Mouse (Mus musculus): ENCODE measurements at regions not wholly inside any gene's neighbourhood (a gene's known extent, or its start where the extent isn't known, plus 50 kb on each side); places are given as distances from the start of the nearest gene placed in this dataset.
A peak's percentile ranks its signal among the peaks of the same experiment; 100 is the strongest.

GRCm38 (mm10) chr11:45116702-45117101 is 499.6 kb downstream of the Ebf1 start:
- WGBS: 77% methylated on average over 1 of the region's 1 CpGs
- Histone ChIP-seq H3K9me3 (ENCODE audit: control insufficient read depth, low read length) (no peaks in the 10 kb centered on the region), H3K4me2 (replicated peaks; ENCODE audit: low read depth, low read length, severe bottlenecking) (no peak overlapping the region), H3K9ac (ENCODE audit: low read depth, low read length, severe bottlenecking) (no peak overlapping the region), H3K4me1 (ENCODE audit: control insufficient read depth, insufficient read depth, low read length) (no peaks in the 10 kb centered on the region), H3K36me3 (ENCODE audit: control insufficient read depth, insufficient read depth, low read length) (no peaks in the 10 kb centered on the region), H3K4me3 (replicated peaks; ENCODE audit: low read length) (no peak overlapping the region), H3K27me3 (ENCODE audit: control insufficient read depth, insufficient read depth, low read length) (no peaks in the 10 kb centered on the region), H3K27ac (replicated peaks; ENCODE audit: low read depth, low read length) (no peak overlapping the region)
- DNase-seq (ENCODE audit: low spot score) (no peak), ATAC-seq (ENCODE audit: low FRiP score, low read depth) (no peak)
- TF ChIP-seq POLR2A (IDR thresholded peaks at IDR 0.05; ENCODE audit: borderline replicate concordance, extremely low read depth, insufficient read depth, insufficient read length): no peak

DNA sequence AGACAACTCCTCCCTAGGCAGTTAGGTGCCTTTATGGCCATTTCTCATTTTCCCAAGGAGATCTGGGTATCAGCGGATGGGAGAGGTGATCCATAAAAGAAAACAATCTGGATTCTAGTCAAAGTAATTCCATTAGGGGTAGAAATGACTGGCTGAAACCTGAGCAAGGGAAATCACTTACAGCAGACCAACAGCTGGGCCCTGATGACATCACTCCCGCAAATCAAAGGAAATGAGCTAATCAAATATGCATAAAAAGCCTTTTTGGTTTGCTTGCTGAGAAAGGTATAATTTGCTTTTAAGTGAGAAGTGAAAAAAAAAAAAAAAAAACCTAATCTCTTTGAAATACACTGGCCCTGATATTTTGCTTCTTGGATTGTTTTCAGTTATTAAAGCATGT is 506.2 kb downstream of the Ebf1 start:
- H3K4me1 ChIP-seq (ENCODE audit: control insufficient read depth, insufficient read depth, low read length): peaks cover 5% of the 10 kb centered on the region
- DNase-seq (ENCODE audit: low spot score) (no peak), ATAC-seq (ENCODE audit: low FRiP score, low read depth) (no peak)
- no peak for TF ChIP-seq POLR2A (IDR thresholded peaks at IDR 0.05; ENCODE audit: borderline replicate concordance, extremely low read depth, insufficient read depth, insufficient read length)
- WGBS: 29% methylated on average over 2 of the region's 2 CpGs
- H3K27ac ChIP-seq (replicated peaks; ENCODE audit: low read depth, low read length): no peak overlapping the region
- no peak overlapping the region for H3K9ac ChIP-seq (ENCODE audit: low read depth, low read length, severe bottlenecking)
- no peaks in the 10 kb centered on the region for H3K27me3 ChIP-seq (ENCODE audit: control insufficient read depth, insufficient read depth, low read length)
- H3K4me2 ChIP-seq (replicated peaks; ENCODE audit: low read depth, low read length, severe bottlenecking): no peak overlapping the region
- H3K9me3 ChIP-seq (ENCODE audit: control insufficient read depth, low read length): no peaks in the 10 kb centered on the region
- no peak overlapping the region for H3K4me3 ChIP-seq (replicated peaks; ENCODE audit: low read length)
- no peaks in the 10 kb centered on the region for H3K36me3 ChIP-seq (ENCODE audit: control insufficient read depth, insufficient read depth, low read length)

DNA sequence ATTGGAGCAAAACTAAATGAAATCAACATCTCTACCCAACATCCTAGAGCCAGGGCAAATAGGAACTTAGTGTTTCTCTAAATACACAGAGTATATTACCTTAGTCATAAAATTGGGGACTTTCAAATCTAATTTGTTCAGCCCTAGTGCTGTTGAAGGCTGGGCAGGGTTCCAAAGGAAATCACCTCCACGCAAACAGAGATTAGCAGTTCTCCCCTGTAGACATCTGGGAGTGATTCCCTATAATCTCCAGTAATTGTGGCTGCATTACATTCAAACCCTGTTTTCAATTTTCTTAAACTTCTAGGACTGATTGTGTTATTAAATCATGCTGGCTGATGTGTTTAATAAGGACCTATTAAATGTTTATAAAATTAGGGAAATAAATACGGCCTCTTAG is 519.7 kb downstream of the Ebf1 start:
- Histone ChIP-seq H3K36me3 (ENCODE audit: control insufficient read depth, insufficient read depth, low read length) (no peaks in the 10 kb centered on the region), H3K27me3 (ENCODE audit: control insufficient read depth, insufficient read depth, low read length) (no peaks in the 10 kb centered on the region), H3K9ac (ENCODE audit: low read depth, low read length, severe bottlenecking) (no peak overlapping the region), H3K4me1 (ENCODE audit: control insufficient read depth, insufficient read depth, low read length) (peaks cover 38% of the 10 kb centered on the region), H3K4me2 (replicated peaks; ENCODE audit: low read depth, low read length, severe bottlenecking) (no peak overlapping the region), H3K9me3 (ENCODE audit: control insufficient read depth, low read length) (no peaks in the 10 kb centered on the region), H3K4me3 (replicated peaks; ENCODE audit: low read length) (no peak overlapping the region), H3K27ac (replicated peaks; ENCODE audit: low read depth, low read length) (no peak overlapping the region)
- TF ChIP-seq POLR2A (IDR thresholded peaks at IDR 0.05; ENCODE audit: borderline replicate concordance, extremely low read depth, insufficient read depth, insufficient read length): no peak
- ATAC-seq (ENCODE audit: low FRiP score, low read depth) (peak; percentile 69), DNase-seq (ENCODE audit: low spot score) (peak; percentile 74)
- 21% methylated on average over 2 of the region's 2 CpGs for WGBS

DNA sequence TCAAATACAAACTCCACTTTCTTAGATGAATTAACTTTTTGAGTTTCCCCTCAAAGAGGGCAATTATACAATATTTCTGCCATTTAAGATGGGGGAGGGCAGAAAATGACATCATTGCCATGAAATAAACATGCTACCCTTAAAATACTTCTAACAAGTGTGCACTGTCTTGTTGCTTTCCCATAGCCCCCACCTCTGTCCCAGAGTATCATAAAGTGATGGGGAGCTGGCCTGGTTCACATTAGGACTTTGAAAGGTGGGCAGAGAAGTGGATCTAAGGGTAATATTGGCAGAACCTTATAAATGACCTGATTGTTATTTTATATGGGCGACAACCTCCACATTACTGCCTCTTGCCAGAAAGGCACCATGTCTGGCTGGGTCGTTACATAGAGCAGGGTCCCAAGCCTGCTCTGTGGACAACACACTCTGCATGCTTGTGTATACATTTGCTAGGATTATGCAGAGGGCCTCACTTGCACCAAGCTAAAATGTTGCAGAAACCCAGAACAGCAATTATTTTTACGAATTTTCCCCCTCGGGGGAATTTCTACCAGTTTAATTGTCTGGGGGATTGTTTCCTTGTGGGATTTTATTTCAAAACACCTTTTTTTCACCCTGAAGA is 521.3 kb downstream of the Ebf1 start:
- Histone ChIP-seq H3K36me3 (ENCODE audit: control insufficient read depth, insufficient read depth, low read length) (no peaks in the 10 kb centered on the region), H3K9me3 (ENCODE audit: control insufficient read depth, low read length) (no peaks in the 10 kb centered on the region), H3K9ac (ENCODE audit: low read depth, low read length, severe bottlenecking) (no peak overlapping the region), H3K4me3 (replicated peaks; ENCODE audit: low read length) (no peak overlapping the region), H3K4me1 (ENCODE audit: control insufficient read depth, insufficient read depth, low read length) (peaks cover 38% of the 10 kb centered on the region), H3K4me2 (replicated peaks; ENCODE audit: low read depth, low read length, severe bottlenecking) (no peak overlapping the region), H3K27ac (replicated peaks; ENCODE audit: low read depth, low read length) (no peak overlapping the region), H3K27me3 (ENCODE audit: control insufficient read depth, insufficient read depth, low read length) (no peaks in the 10 kb centered on the region)
- 11% methylated on average over 4 of the region's 4 CpGs for WGBS
- DNase-seq (ENCODE audit: low spot score) (no peak), ATAC-seq (ENCODE audit: low FRiP score, low read depth) (no peak)
- no peak for TF ChIP-seq POLR2A (IDR thresholded peaks at IDR 0.05; ENCODE audit: borderline replicate concordance, extremely low read depth, insufficient read depth, insufficient read length)

DNA sequence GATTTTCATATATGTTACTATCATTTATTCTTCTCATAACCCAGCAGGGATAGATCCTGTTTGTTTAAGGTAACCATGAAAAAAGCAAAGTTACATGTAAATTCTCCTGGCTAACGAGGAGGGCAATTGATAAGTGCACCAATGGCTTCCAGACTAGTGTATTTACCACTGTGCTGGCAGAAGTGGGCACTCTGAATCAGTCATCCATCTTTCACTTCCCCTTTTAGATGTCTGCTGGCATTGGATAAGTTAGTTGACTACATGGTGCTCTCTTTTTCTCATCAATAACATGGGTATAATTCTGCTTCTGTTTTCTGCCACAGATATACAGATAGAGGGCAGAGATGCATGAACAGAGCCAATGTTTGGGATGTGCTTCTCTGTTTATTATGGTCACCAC is 523.4 kb downstream of the Ebf1 start:
- DNase-seq (ENCODE audit: low spot score) (no peak), ATAC-seq (ENCODE audit: low FRiP score, low read depth) (no peak)
- TF ChIP-seq POLR2A (IDR thresholded peaks at IDR 0.05; ENCODE audit: borderline replicate concordance, extremely low read depth, insufficient read depth, insufficient read length): no peak
- no peak overlapping the region for H3K4me2 ChIP-seq (replicated peaks; ENCODE audit: low read depth, low read length, severe bottlenecking)
- WGBS: 68% methylated on average over 1 of the region's 1 CpGs
- no peaks in the 10 kb centered on the region for H3K9me3 ChIP-seq (ENCODE audit: control insufficient read depth, low read length)
- H3K27me3 ChIP-seq (ENCODE audit: control insufficient read depth, insufficient read depth, low read length): no peaks in the 10 kb centered on the region
- H3K27ac ChIP-seq (replicated peaks; ENCODE audit: low read depth, low read length): no peak overlapping the region
- no peak overlapping the region for H3K4me3 ChIP-seq (replicated peaks; ENCODE audit: low read length)
- H3K9ac ChIP-seq (ENCODE audit: low read depth, low read length, severe bottlenecking): no peak overlapping the region
- H3K4me1 ChIP-seq (ENCODE audit: control insufficient read depth, insufficient read depth, low read length): peaks cover 38% of the 10 kb centered on the region
- H3K36me3 ChIP-seq (ENCODE audit: control insufficient read depth, insufficient read depth, low read length): no peaks in the 10 kb centered on the region

GRCm38 (mm10) chr11:45154070-45154469 is 537.0 kb downstream of the Ebf1 start:
- Histone ChIP-seq H3K36me3 (ENCODE audit: control insufficient read depth, insufficient read depth, low read length) (no peaks in the 10 kb centered on the region), H3K27ac (replicated peaks; ENCODE audit: low read depth, low read length) (no peak overlapping the region), H3K27me3 (ENCODE audit: control insufficient read depth, insufficient read depth, low read length) (no peaks in the 10 kb centered on the region), H3K9me3 (ENCODE audit: control insufficient read depth, low read length) (no peaks in the 10 kb centered on the region), H3K9ac (ENCODE audit: low read depth, low read length, severe bottlenecking) (no peak overlapping the region), H3K4me2 (replicated peaks; ENCODE audit: low read depth, low read length, severe bottlenecking) (no peak overlapping the region), H3K4me1 (ENCODE audit: control insufficient read depth, insufficient read depth, low read length) (peaks cover 6% of the 10 kb centered on the region), H3K4me3 (replicated peaks; ENCODE audit: low read length) (no peak overlapping the region)
- no peak for DNase-seq (ENCODE audit: low spot score)
- no peak for TF ChIP-seq POLR2A (IDR thresholded peaks at IDR 0.05; ENCODE audit: borderline replicate concordance, extremely low read depth, insufficient read depth, insufficient read length)
- no peak for ATAC-seq (ENCODE audit: low FRiP score, low read depth)
- 50% methylated on average over 6 of the region's 6 CpGs for WGBS

Data from limb, embryonic 14.5 days (tissue).